Mouse (Mus musculus) embryonic fibroblast, embryonic 13.5 days (primary cell): ENCODE results near the gene Sept9.

Experiments used
- CTCF ChIP-seq: IDR thresholded peaks from 2 replicates; pipeline ENCODE4 v1.5.1; 2011; ENCODE audit warnings: mild to moderate bottlenecking, control low read depth, low read length, moderate library complexity, borderline replicate concordance; ENCODE audit not compliant: insufficient read depth
- POLR2A ChIP-seq: IDR thresholded peaks from 2 replicates; pipeline ENCODE4 v1.6.1; 2011; ENCODE audit warnings: low read depth, mild to moderate bottlenecking, control low read depth, low read length, moderate library complexity

- TF ChIP-seq CTCF (no peak), POLR2A (no peak)
These were observed 170.9 kb downstream of the Sept9 start for GRCm38 (mm10) chr11:117370262-117370850.
